Mouse (Mus musculus): ENCODE measurements at regions not wholly inside any gene's neighbourhood (a gene's known extent, or its start where the extent isn't known, plus 50 kb on each side); places are given as distances from the start of the nearest gene placed in this dataset.

GRCm38 (mm10) chr1:88623040-88623439, 79.0 kb downstream of the Arl4c start:
- DNase-seq (ENCODE audit: extremely low read depth, insufficient read length, low spot score), result no peak

GRCm38 (mm10) chr1:88622356-88622755, 79.7 kb downstream of the Arl4c start:
- DNase-seq (ENCODE audit: extremely low read depth, insufficient read length, low spot score), result no peak

GRCm38 (mm10) chr1:88621214-88621613, 80.8 kb downstream of the Arl4c start:
- no peak for DNase-seq (ENCODE audit: extremely low read depth, insufficient read length, low spot score)

- DNase-seq (ENCODE audit: extremely low read depth, insufficient read length, low spot score), result no peak
These were observed 89.0 kb downstream of the Arl4c start for GRCm38 (mm10) chr1:88613007-88613406.

- DNase-seq (ENCODE audit: extremely low read depth, insufficient read length, low spot score), result no peak
These were observed 90.8 kb downstream of the Arl4c start for GRCm38 (mm10) chr1:88611241-88611640.

GRCm38 (mm10) chr1:88610810-88611209, 91.2 kb downstream of the Arl4c start:
- DNase-seq (ENCODE audit: extremely low read depth, insufficient read length, low spot score), result no peak

GRCm38 (mm10) chr1:88608826-88609225, 93.2 kb downstream of the Arl4c start:
- no peak for DNase-seq (ENCODE audit: extremely low read depth, insufficient read length, low spot score)

GRCm38 (mm10) chr1:88608236-88608635, 93.8 kb downstream of the Arl4c start:
- DNase-seq (ENCODE audit: extremely low read depth, insufficient read length, low spot score), result no peak

- DNase-seq (ENCODE audit: extremely low read depth, insufficient read length, low spot score), result no peak
These were observed 95.8 kb upstream of the Glrp1 start for GRCm38 (mm10) chr1:88605616-88606190.

- no peak for DNase-seq (ENCODE audit: extremely low read depth, insufficient read length, low spot score)
These were observed 92.4 kb upstream of the Glrp1 start for GRCm38 (mm10) chr1:88602241-88602640.

GRCm38 (mm10) chr1:88601801-88602200, 91.9 kb upstream of the Glrp1 start:
- no peak for DNase-seq (ENCODE audit: extremely low read depth, insufficient read length, low spot score)

GRCm38 (mm10) chr1:88600145-88600544, 90.3 kb upstream of the Glrp1 start:
- DNase-seq (ENCODE audit: extremely low read depth, insufficient read length, low spot score), result no peak

- no peak for DNase-seq (ENCODE audit: extremely low read depth, insufficient read length, low spot score)
These were observed 84.8 kb upstream of the Glrp1 start for GRCm38 (mm10) chr1:88594484-88595254.

- no peak for DNase-seq (ENCODE audit: extremely low read depth, insufficient read length, low spot score)
These were observed 82.2 kb upstream of the Glrp1 start for GRCm38 (mm10) chr1:88592036-88592435.

GRCm38 (mm10) chr1:88590802-88591380, 81.0 kb upstream of the Glrp1 start:
- no peak for DNase-seq (ENCODE audit: extremely low read depth, insufficient read length, low spot score)

GRCm38 (mm10) chr1:88588747-88589146, 78.9 kb upstream of the Glrp1 start:
- no peak for DNase-seq (ENCODE audit: extremely low read depth, insufficient read length, low spot score)

- DNase-seq (ENCODE audit: extremely low read depth, insufficient read length, low spot score), result no peak
These were observed 77.3 kb upstream of the Glrp1 start for GRCm38 (mm10) chr1:88586823-88587820.

- DNase-seq (ENCODE audit: extremely low read depth, insufficient read length, low spot score), result no peak
These were observed 76.3 kb upstream of the Glrp1 start for GRCm38 (mm10) chr1:88586128-88586527.

GRCm38 (mm10) chr1:88584515-88585033, 74.7 kb upstream of the Glrp1 start:
- DNase-seq (ENCODE audit: extremely low read depth, insufficient read length, low spot score), result no peak

- DNase-seq (ENCODE audit: extremely low read depth, insufficient read length, low spot score), result no peak
These were observed 68.4 kb upstream of the Glrp1 start for GRCm38 (mm10) chr1:88578231-88578620.
